Mouse (Mus musculus): ENCODE data around the gene Myo16.

GRCm38 (mm10) chr8:10362949-10363348 is 209.2 kb downstream of the Myo16 start:
- no peak for TF ChIP-seq POLR2A (IDR thresholded peaks at IDR 0.05; ENCODE audit: insufficient read depth, low read depth, low read length)
- no peak for TF ChIP-seq CTCF (IDR thresholded peaks at IDR 0.05; ENCODE audit: insufficient read depth, low read depth, low read length)
